Mouse (Mus musculus) heart, embryonic 12.5 days (tissue): ENCODE measurements around the gene Actrt2. TPM values are rescaled to one million over a fixed set of nuclear protein-coding genes. Genes with fewer than 3 reads are reported as not detected.
A peak's percentile ranks its signal among the peaks of the same experiment; 100 is the strongest.

Source experiments
- ATAC-seq: fragments of 200-750 bp; cut with Nextera tagmentation; 2 replicates; pipeline ENCODE4 v1.8.0; 2017; ENCODE audit warnings: moderate TSS enrichment, moderate library complexity; ENCODE audit not compliant: insufficient number of reproducible peaks, low FRiP score
- H3K27ac ChIP-seq: fragments of 300-500 bp; sonication (generic); 2 replicates; pipeline ENCODE4 v1.5.1; 2016; ENCODE audit warnings: mild to moderate bottlenecking, moderate library complexity; ENCODE audit not compliant: poor library complexity, severe bottlenecking
- H3K27me3 ChIP-seq: fragments of 300-500 bp; sonication (generic); replicated peaks from 2 replicates; pipeline ENCODE4 v1.6.1; 2016; ENCODE audit warnings: mild to moderate bottlenecking, moderate library complexity
- H3K36me3 ChIP-seq: fragments of 300-500 bp; sonication (generic); 2 replicates; pipeline ENCODE4 v1.6.1; 2016; ENCODE audit warnings: mild to moderate bottlenecking, moderate library complexity
- H3K4me1 ChIP-seq: fragments of 300-500 bp; sonication (generic); replicated peaks from 2 replicates; pipeline ENCODE4 v1.6.1; 2016; ENCODE audit warnings: mild to moderate bottlenecking
- H3K4me2 ChIP-seq: fragments of 300-500 bp; sonication (generic); 2 replicates; pipeline ENCODE4 v1.6.1; 2016; ENCODE audit warnings: mild to moderate bottlenecking, moderate library complexity
- H3K4me3 ChIP-seq: fragments of 300-500 bp; sonication (generic); 2 replicates; pipeline ENCODE4 v1.5.1; 2016; ENCODE audit warnings: mild to moderate bottlenecking
- H3K9ac ChIP-seq: fragments of 300-500 bp; sonication (generic); 2 replicates; pipeline ENCODE4 v1.6.1; 2016; ENCODE audit warnings: mild to moderate bottlenecking, moderate library complexity
- H3K9me3 ChIP-seq: fragments of 300-500 bp; sonication (generic); replicated peaks from 2 replicates; pipeline ENCODE4 v1.6.1; 2016; ENCODE audit warnings: mild to moderate bottlenecking, moderate library complexity
- WGBS: fragments of 180-500 bp; shearing (Covaris S2); methylation state at CpG from one replicate; pipeline ENCODE4 v1.1.7; 2016; 5-methylcytosine and 5-hydroxymethylcytosine counted together
- polyA plus RNA-seq: library from polyadenylated mRNA; unstranded; fragments of >200 nt; fragmentation: Nextera tagmentation; extraction: Ambion mirVana; gene quantifications from 2 replicates; pipeline ENCODE4 v1.2.1, GENCODE M21; 2016

The Actrt2 gene
- polyA plus RNA-seq, 1 experiment from 2014 or later: not detected

- Histone ChIP-seq H3K9ac (no peak overlapping the region), H3K4me3 (no peak overlapping the region), H3K9me3 (no peaks in the 10 kb centered on the region), H3K27ac (no peak overlapping the region), H3K27me3 (peaks cover 24% of the 10 kb centered on the region; the same call in 1 of the 2 replicates), H3K4me2 (no peak overlapping the region), H3K4me1 (peaks cover 29% of the 10 kb centered on the region), H3K36me3 (no peaks in the 10 kb centered on the region)
- WGBS: 66% methylated on average over 6 of the region's 6 CpGs
- no peak for ATAC-seq
Observed at GRCm38 (mm10) chr4:154702186-154702585, 34.5 kb upstream of the Actrt2 start.

GRCm38 (mm10) chr4:154700921-154701412 lies 33.3 kb upstream of the Actrt2 start:
- Histone ChIP-seq H3K9ac (no peak overlapping the region), H3K27me3 (peaks cover 13% of the 10 kb centered on the region; the same call in 1 of the 2 replicates), H3K27ac (peak overlapping the region; percentile 9; the same call in 1 of the 2 replicates), H3K4me3 (no peak overlapping the region), H3K36me3 (no peaks in the 10 kb centered on the region), H3K4me1 (peaks cover 41% of the 10 kb centered on the region), H3K4me2 (0 out of 2 replicates have a peak overlapping the region, but pooled peaks have one; percentile 0), H3K9me3 (no peaks in the 10 kb centered on the region)
- WGBS: 65% methylated on average over 13 of the region's 13 CpGs
- 0 out of 2 replicates have a peak, but pooled peaks have one; percentile 15 for ATAC-seq

- Histone ChIP-seq H3K4me1 (peaks cover 41% of the 10 kb centered on the region), H3K4me3 (no peak overlapping the region), H3K27ac (no peak overlapping the region), H3K9me3 (no peaks in the 10 kb centered on the region), H3K4me2 (no peak overlapping the region), H3K27me3 (peaks cover 13% of the 10 kb centered on the region; the same call in 1 of the 2 replicates), H3K9ac (no peak overlapping the region), H3K36me3 (no peaks in the 10 kb centered on the region)
- WGBS: 79% methylated on average over 6 of the region's 6 CpGs
- ATAC-seq: no peak
Observed at GRCm38 (mm10) chr4:154700436-154700835, 32.8 kb upstream of the Actrt2 start.

- 55% methylated on average over 8 of the region's 8 CpGs for WGBS
- Histone ChIP-seq H3K27me3 (peaks cover 13% of the 10 kb centered on the region; the same call in 1 of the 2 replicates), H3K36me3 (no peaks in the 10 kb centered on the region), H3K9me3 (no peaks in the 10 kb centered on the region), H3K9ac (no peak overlapping the region), H3K27ac (no peak overlapping the region), H3K4me3 (no peak overlapping the region), H3K4me1 (peaks cover 41% of the 10 kb centered on the region), H3K4me2 (no peak overlapping the region)
- ATAC-seq: no peak; the same call in 1 of the 2 replicates
Observed at GRCm38 (mm10) chr4:154699236-154699635, 31.6 kb upstream of the Actrt2 start.

- Histone ChIP-seq H3K27me3 (peaks cover 13% of the 10 kb centered on the region; the same call in 1 of the 2 replicates), H3K4me3 (no peak overlapping the region), H3K27ac (no peak overlapping the region), H3K9ac (no peak overlapping the region), H3K4me2 (no peak overlapping the region), H3K36me3 (no peaks in the 10 kb centered on the region), H3K9me3 (no peaks in the 10 kb centered on the region), H3K4me1 (peaks cover 41% of the 10 kb centered on the region)
- WGBS: 91% methylated on average over 1 of the region's 1 CpGs
- ATAC-seq: no peak
Observed at GRCm38 (mm10) chr4:154698631-154699030, 31.0 kb upstream of the Actrt2 start.

GRCm38 (mm10) chr4:154698021-154698590 lies 30.4 kb upstream of the Actrt2 start:
- WGBS: 82% methylated on average over 16 of the region's 16 CpGs
- ATAC-seq: no peak
- no peak overlapping the region for H3K27ac ChIP-seq
- peaks cover 9% of the 10 kb centered on the region; the same call in 1 of the 2 replicates for H3K27me3 ChIP-seq
- H3K4me3 ChIP-seq: no peak overlapping the region
- peaks cover 41% of the 10 kb centered on the region for H3K4me1 ChIP-seq
- H3K4me2 ChIP-seq: no peak overlapping the region
- H3K9ac ChIP-seq: no peak overlapping the region
- H3K9me3 ChIP-seq: no peaks in the 10 kb centered on the region
- H3K36me3 ChIP-seq: no peaks in the 10 kb centered on the region

GRCm38 (mm10) chr4:154697476-154697875 lies 29.8 kb upstream of the Actrt2 start:
- H3K4me2 ChIP-seq: no peak overlapping the region
- no peak overlapping the region for H3K27ac ChIP-seq
- H3K4me1 ChIP-seq: peaks cover 41% of the 10 kb centered on the region
- WGBS: 81% methylated on average over 5 of the region's 5 CpGs
- no peak overlapping the region for H3K4me3 ChIP-seq
- peaks cover 7% of the 10 kb centered on the region; the same call in 1 of the 2 replicates for H3K27me3 ChIP-seq
- H3K36me3 ChIP-seq: no peaks in the 10 kb centered on the region
- H3K9me3 ChIP-seq: no peaks in the 10 kb centered on the region
- ATAC-seq: no peak
- no peak overlapping the region for H3K9ac ChIP-seq

- Histone ChIP-seq H3K9ac (no peak overlapping the region), H3K9me3 (no peaks in the 10 kb centered on the region), H3K4me1 (peaks cover 40% of the 10 kb centered on the region), H3K4me2 (no peak overlapping the region), H3K27me3 (0 out of 2 replicates have a peak, but pooled peaks cover 3% of the 10 kb centered on the region), H3K4me3 (no peak overlapping the region), H3K36me3 (no peaks in the 10 kb centered on the region), H3K27ac (no peak overlapping the region)
- 70% methylated on average over 5 of the region's 5 CpGs for WGBS
- ATAC-seq: no peak
Observed at GRCm38 (mm10) chr4:154696552-154696951, 28.9 kb upstream of the Actrt2 start.

GRCm38 (mm10) chr4:154696146-154696545 lies 28.5 kb upstream of the Actrt2 start:
- 12% methylated on average over 4 of the region's 4 CpGs for WGBS
- Histone ChIP-seq H3K9ac (no peak overlapping the region), H3K27me3 (0 out of 2 replicates have a peak, but pooled peaks cover 3% of the 10 kb centered on the region), H3K4me2 (no peak overlapping the region), H3K9me3 (no peaks in the 10 kb centered on the region), H3K4me1 (peaks cover 36% of the 10 kb centered on the region), H3K27ac (no peak overlapping the region), H3K36me3 (no peaks in the 10 kb centered on the region), H3K4me3 (no peak overlapping the region)
- ATAC-seq: no peak

GRCm38 (mm10) chr4:154694361-154694760 lies 26.7 kb upstream of the Actrt2 start:
- peaks cover 23% of the 10 kb centered on the region for H3K4me1 ChIP-seq
- no peaks in the 10 kb centered on the region for H3K9me3 ChIP-seq
- no peak overlapping the region for H3K4me3 ChIP-seq
- no peaks in the 10 kb centered on the region for H3K36me3 ChIP-seq
- 89% methylated on average over 5 of the region's 5 CpGs for WGBS
- ATAC-seq: no peak
- no peak overlapping the region for H3K27ac ChIP-seq
- H3K4me2 ChIP-seq: no peak overlapping the region
- H3K9ac ChIP-seq: no peak overlapping the region
- 0 out of 2 replicates have a peak, but pooled peaks cover 3% of the 10 kb centered on the region for H3K27me3 ChIP-seq

- Histone ChIP-seq H3K4me1 (peaks cover 18% of the 10 kb centered on the region), H3K9ac (no peak overlapping the region), H3K27me3 (0 out of 2 replicates have a peak, but pooled peaks cover under 1% of the 10 kb centered on the region), H3K9me3 (no peaks in the 10 kb centered on the region), H3K4me2 (no peak overlapping the region), H3K27ac (no peak overlapping the region), H3K4me3 (no peak overlapping the region), H3K36me3 (no peaks in the 10 kb centered on the region)
- ATAC-seq: no peak
- 72% methylated on average over 20 of the region's 20 CpGs for WGBS
Observed at GRCm38 (mm10) chr4:154693348-154694015, 25.8 kb upstream of the Actrt2 start.
